Mouse (Mus musculus): ENCODE results near the gene Itih5. TPM values are rescaled to one million over a fixed set of nuclear protein-coding genes. Genes with fewer than 3 reads are reported as not detected.
A peak's percentile ranks its signal among the peaks of the same experiment; 100 is the strongest.

Gene Itih5
- 17.2 and 19.9 TPM in 2 replicates for total RNA-seq (2017)

GRCm38 (mm10) chr2:10153201-10154075 lies at the start of gene Itih5:
Gene Itih5 (plus strand): TSS chr2:10153571.
- ATAC-seq (replicated peaks; ENCODE audit: low read depth, poor library complexity, severe bottlenecking) = peak; percentile 91

DNA sequence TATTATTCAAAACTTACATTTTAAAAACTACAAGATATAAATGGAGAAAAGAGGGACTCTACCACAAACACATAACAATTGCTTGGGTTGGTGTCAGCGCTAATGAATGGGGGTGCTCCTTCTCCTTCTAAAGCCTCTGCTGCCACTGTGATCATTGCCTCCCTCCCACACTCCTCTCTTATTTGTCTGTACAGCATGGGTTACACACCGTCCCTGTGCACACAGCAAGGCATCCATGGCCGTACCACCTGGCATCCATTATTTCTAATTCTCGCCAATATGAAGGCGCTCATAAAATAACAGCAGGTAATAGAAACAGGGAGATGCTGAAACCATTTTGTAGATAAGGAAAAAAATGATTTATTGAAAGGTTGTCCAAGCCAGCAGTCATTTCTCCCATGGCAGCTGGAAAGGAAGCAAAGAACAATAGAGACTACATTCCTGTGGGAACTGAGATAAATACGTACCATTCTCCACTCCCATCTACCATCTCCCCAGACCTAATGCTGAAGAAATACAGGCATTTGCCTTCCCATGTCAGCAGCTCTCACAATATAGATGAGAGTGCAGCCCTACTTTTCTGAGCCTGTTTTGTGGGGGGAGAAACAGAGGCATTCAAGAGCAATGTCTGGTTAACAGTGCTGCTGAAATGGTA lies 44.7 kb upstream of the Itih5 start:
- no peak for ATAC-seq (replicated peaks; ENCODE audit: low read depth, poor library complexity, severe bottlenecking)

- no peak for ATAC-seq (replicated peaks; ENCODE audit: low read depth, poor library complexity, severe bottlenecking)
Measured at GRCm38 (mm10) chr2:10118751-10119150, 34.6 kb upstream of the Itih5 start.

- no peak for ATAC-seq (replicated peaks; ENCODE audit: low read depth, poor library complexity, severe bottlenecking)
Measured at GRCm38 (mm10) chr2:10119276-10119675, 34.1 kb upstream of the Itih5 start.

DNA sequence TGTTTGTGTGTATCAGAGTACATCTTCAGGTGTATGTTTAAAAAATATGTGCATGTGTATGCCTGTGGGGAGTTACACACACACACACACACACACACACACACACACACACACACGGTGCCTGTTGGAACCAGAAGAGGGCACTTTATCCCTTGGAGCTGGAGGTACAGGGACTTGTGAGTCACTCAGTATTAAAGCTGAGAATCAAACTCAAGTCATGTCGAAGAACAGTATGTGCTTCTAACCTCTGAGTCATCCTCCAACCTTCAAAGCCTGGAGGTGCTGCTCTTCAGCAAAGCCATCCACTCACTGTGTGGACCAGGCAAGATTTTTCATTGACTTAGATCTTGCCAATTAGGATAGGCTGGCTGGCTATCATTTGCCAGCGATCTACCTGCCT lies 31.5 kb upstream of the Itih5 start:
- no peak for ATAC-seq (replicated peaks; ENCODE audit: low read depth, poor library complexity, severe bottlenecking)

GRCm38 (mm10) chr2:10126122-10126521 lies 27.2 kb upstream of the Itih5 start:
- no peak for ATAC-seq (replicated peaks; ENCODE audit: low read depth, poor library complexity, severe bottlenecking)

- ATAC-seq (replicated peaks; ENCODE audit: low read depth, poor library complexity, severe bottlenecking) = no peak
Measured at GRCm38 (mm10) chr2:10127471-10127870, 25.9 kb upstream of the Itih5 start.

GRCm38 (mm10) chr2:10128571-10128970 lies 24.8 kb upstream of the Itih5 start:
- ATAC-seq (replicated peaks; ENCODE audit: low read depth, poor library complexity, severe bottlenecking) = no peak

- ATAC-seq (replicated peaks; ENCODE audit: low read depth, poor library complexity, severe bottlenecking) = no peak
Measured at GRCm38 (mm10) chr2:10130341-10130990, 22.9 kb upstream of the Itih5 start.

GRCm38 (mm10) chr2:10131296-10131695 lies 22.1 kb upstream of the Itih5 start, which contains the start of gene Itih2:
Gene Itih2 (minus strand): TSS chr2:10131396.
- no peak for ATAC-seq (replicated peaks; ENCODE audit: low read depth, poor library complexity, severe bottlenecking)

DNA sequence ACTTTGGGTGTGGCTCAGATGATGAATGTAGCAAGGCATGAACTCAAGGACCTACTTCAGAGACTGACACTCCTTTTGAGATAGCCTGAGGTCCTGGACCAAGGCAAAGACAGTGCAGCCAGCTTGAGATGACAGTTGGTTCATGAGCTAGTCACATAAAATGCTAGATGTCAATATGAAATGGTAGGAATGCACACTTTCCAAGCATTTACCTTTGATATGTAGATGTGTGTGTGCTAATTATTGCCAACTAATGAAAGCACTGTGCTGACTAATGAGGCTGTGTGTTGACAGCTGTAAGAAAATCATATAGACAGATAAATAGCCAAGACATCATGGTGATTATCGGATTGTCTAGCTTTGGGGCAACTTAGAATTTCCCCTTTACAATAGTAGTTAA lies 21.2 kb upstream of the Itih5 start:
- ATAC-seq (replicated peaks; ENCODE audit: low read depth, poor library complexity, severe bottlenecking) = no peak

GRCm38 (mm10) chr2:10133941-10134340 lies 19.4 kb upstream of the Itih5 start:
- ATAC-seq (replicated peaks; ENCODE audit: low read depth, poor library complexity, severe bottlenecking) = no peak

- no peak for ATAC-seq (replicated peaks; ENCODE audit: low read depth, poor library complexity, severe bottlenecking)
Measured at GRCm38 (mm10) chr2:10137320-10137719, 16.1 kb upstream of the Itih5 start.

GRCm38 (mm10) chr2:10140456-10140855 lies 12.9 kb upstream of the Itih5 start:
- ATAC-seq (replicated peaks; ENCODE audit: low read depth, poor library complexity, severe bottlenecking) = no peak

DNA sequence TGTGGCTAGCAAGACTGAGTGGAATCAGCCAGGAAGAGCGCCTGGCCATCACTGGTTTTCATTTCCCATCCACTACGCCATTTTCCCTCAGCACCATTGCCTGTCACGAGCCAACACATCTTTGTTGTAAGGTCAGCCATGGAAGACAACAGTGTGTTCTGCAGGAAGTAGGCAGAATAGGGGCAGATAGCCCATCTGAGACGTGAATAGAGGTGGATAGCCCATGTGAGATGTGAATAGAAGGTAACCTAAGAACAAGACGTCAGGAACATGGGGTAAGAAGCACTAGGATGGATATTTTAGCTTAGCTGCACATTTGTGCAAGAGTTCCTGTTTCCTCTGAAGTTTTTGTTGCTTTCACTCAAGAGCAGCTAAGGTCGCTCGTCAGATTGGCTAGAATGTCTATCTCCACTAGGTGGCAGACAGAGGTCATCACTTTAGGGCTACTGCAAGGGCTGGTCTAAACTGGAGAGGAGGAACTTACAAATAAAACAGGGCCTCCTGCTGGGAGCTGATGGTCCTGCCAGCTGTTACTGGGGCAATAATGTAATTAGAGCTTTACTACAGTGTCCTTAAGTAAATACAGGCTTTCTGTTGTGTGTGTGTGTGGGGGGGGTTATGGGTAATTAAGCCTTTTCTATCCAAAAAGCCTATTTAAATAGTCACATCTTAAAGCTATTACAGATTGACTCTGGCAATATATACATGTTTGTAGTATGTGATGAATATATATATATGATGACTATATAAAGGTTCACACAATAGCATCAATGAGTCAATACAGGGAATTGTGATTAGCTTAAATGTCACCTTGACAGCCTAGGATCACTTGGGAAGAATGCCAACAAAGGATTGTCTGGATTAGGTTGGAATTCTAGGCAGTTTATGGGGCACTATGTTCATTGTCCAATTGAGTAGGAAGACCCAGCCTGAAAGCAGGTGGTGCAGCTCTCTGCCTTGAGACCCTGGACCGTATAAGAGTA lies 10.6 kb upstream of the Itih5 start:
- ATAC-seq (replicated peaks; ENCODE audit: low read depth, poor library complexity, severe bottlenecking) = peak; percentile 100

- ATAC-seq (replicated peaks; ENCODE audit: low read depth, poor library complexity, severe bottlenecking) = peak; percentile 39; the same call in 1 of the 2 replicates
Measured at GRCm38 (mm10) chr2:10145514-10145913, 7.9 kb upstream of the Itih5 start.

- ATAC-seq (replicated peaks; ENCODE audit: low read depth, poor library complexity, severe bottlenecking) = no peak
Measured at GRCm38 (mm10) chr2:10147176-10147575, 6.2 kb upstream of the Itih5 start.

- ATAC-seq (replicated peaks; ENCODE audit: low read depth, poor library complexity, severe bottlenecking) = peak; percentile 46
Measured at GRCm38 (mm10) chr2:10152590-10152989, 781 bp upstream of the Itih5 start.

- ATAC-seq (replicated peaks; ENCODE audit: low read depth, poor library complexity, severe bottlenecking) = no peak
Measured at GRCm38 (mm10) chr2:10157184-10157583, 3.8 kb downstream of the Itih5 start.

- no peak for ATAC-seq (replicated peaks; ENCODE audit: low read depth, poor library complexity, severe bottlenecking)
Measured at GRCm38 (mm10) chr2:10162011-10162410, 8.6 kb downstream of the Itih5 start.

All from common myeloid progenitor, adult 5-6 weeks (primary cell).